In the genomic region with DNA sequence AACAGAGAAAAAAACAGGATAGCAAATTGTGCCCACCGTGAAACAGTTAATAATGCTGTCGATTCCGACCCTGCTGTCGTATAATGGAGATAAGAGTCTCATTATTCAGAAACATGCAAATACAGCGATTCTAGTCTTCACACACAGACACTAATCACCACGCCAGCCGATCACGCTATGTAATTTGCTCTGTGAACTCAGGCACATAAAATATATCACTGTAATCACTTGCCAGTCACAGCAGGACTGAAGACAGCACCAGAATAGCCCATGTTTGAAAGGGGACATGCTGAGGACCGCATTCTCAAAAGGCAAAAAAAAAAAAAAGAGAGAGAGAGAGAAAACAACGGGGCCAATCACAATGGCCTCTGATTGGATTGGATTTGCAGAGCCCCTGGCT, we compare ENCODE assay signal across 20 mouse cellular contexts. TPM values are rescaled to one million over a fixed set of nuclear protein-coding genes. Genes with fewer than 3 reads are reported as not detected.
DNase-seq lines count a peak whose midpoint lies in the region; ATAC-seq and TF ChIP-seq lines count a peak whose summit lies in the region.
"Had no signal": no experiment of that assay in that cellular context is flagged by ENCODE, and none has a peak within 500 bp of the region (broad histone marks: within the 10 kb centered on the region; RNA-seq: fewer than 3 reads in every experiment).

No protein-coding gene starts in this region.

- H3K36me3 ChIP-seq in heart, postnatal 0 days (replicated peaks; ENCODE audit: control insufficient read depth, insufficient read depth, low read length), result no peaks in the 10 kb centered on the region
- H3K36me3 ChIP-seq in forebrain, embryonic 16.5 days (ENCODE audit: control insufficient read depth, insufficient read depth), result no peaks in the 10 kb centered on the region
- H3K36me3 ChIP-seq: embryonic facial prominence, embryonic 13.5 days; G1E; limb, embryonic 12.5 days; stomach, embryonic 15.5 days had no signal

- ATAC-seq in heart, postnatal 0 days (ENCODE audit: insufficient read depth, low read depth), result no peak
- peak; percentile 88 for ATAC-seq in forebrain, embryonic 16.5 days

- peak overlapping the region; percentile 28; the same call in 1 of the 2 replicates for H3K4me2 ChIP-seq in heart, postnatal 0 days (ENCODE audit: low read depth, low read length)
- H3K4me2 ChIP-seq in forebrain, embryonic 16.5 days (ENCODE audit: low read length), result peak overlapping the region; percentile 20
- H3K4me2 ChIP-seq: embryonic facial prominence, embryonic 13.5 days; limb, embryonic 12.5 days; stomach, embryonic 15.5 days had no signal

- H3K4me3 ChIP-seq in heart, postnatal 0 days (ENCODE audit: low read depth, low read length), result no peak overlapping the region
- 0 out of 2 replicates have a peak overlapping the region, but pooled peaks have one; percentile 5 for H3K4me3 ChIP-seq in forebrain, embryonic 16.5 days (replicated peaks; ENCODE audit: low read length)
- H3K4me3 ChIP-seq in layer of hippocampus, adult 2 months, result no peak overlapping the region
- H3K4me3 ChIP-seq: embryonic facial prominence, embryonic 13.5 days; limb, embryonic 12.5 days; stomach, embryonic 15.5 days had no signal

- DNase-seq in heart, postnatal 0 days (ENCODE audit: low spot score), result no peak
- no peak for DNase-seq in heart, postnatal 36 days
- DNase-seq in mesoderm, embryonic 11.5 days (ENCODE audit: low read depth, low spot score), result peak; percentile 55
- DNase-seq in retina, embryonic 14.5 days (ENCODE audit: low spot score), result peak; percentile 58
- no peak for DNase-seq in layer of hippocampus, adult 2 months (ENCODE audit: low spot score in 2 of 2)
- no peak for DNase-seq in gastrocnemius, postnatal 14 days
- no peak for DNase-seq in adrenal gland, postnatal 36 days
- DNase-seq: B cell, adult 2 months; cerebellum, adult 2 months; layer of hippocampus, postnatal 36 days; lung, adult 2 months; thymus, postnatal 14 days had no signal

- TF ChIP-seq CTCF in heart, postnatal 0 days (IDR thresholded peaks at IDR 0.05; ENCODE audit: low read depth), result no peak
- no peak for TF ChIP-seq CTCF in layer of hippocampus, adult 2 months (conservative IDR thresholded peaks at IDR 0.05)

- no peaks in the 10 kb centered on the region for H3K27me3 ChIP-seq in heart, postnatal 0 days (ENCODE audit: control insufficient read depth, insufficient read depth, low read length)
- no peaks in the 10 kb centered on the region for H3K27me3 ChIP-seq in forebrain, embryonic 16.5 days (replicated peaks; ENCODE audit: control insufficient read depth, insufficient read depth, low read length)
- H3K27me3 ChIP-seq: embryonic facial prominence, embryonic 13.5 days; limb, embryonic 12.5 days; stomach, embryonic 15.5 days had no signal

- intact Hi-C loops in heart, postnatal 36 days (cut with DNase I), result no loop called here
- intact Hi-C loops in gastrocnemius, postnatal 14 days (cut with DNase I; ENCODE audit: low total_unique reads), result no loop called here

- no peaks in the 10 kb centered on the region for H3K9me3 ChIP-seq in heart, postnatal 0 days (replicated peaks; ENCODE audit: control insufficient read depth, low read length)
- no peaks in the 10 kb centered on the region for H3K9me3 ChIP-seq in forebrain, embryonic 16.5 days (ENCODE audit: control insufficient read depth, low read length)
- H3K9me3 ChIP-seq: embryonic facial prominence, embryonic 13.5 days; G1E; limb, embryonic 12.5 days; stomach, embryonic 15.5 days had no signal

- H3K4me1 ChIP-seq in heart, postnatal 0 days (ENCODE audit: control insufficient read depth, insufficient read depth), result peaks cover 14% of the 10 kb centered on the region
- H3K4me1 ChIP-seq in forebrain, embryonic 16.5 days (replicated peaks; ENCODE audit: control insufficient read depth, insufficient read depth, low read length), result peaks cover 22% of the 10 kb centered on the region
- H3K4me1 ChIP-seq: embryonic facial prominence, embryonic 13.5 days; stomach, embryonic 15.5 days had no signal

- WGBS in heart, postnatal 0 days, result 44% methylated on average over 10 of the region's 10 CpGs
- WGBS in forebrain, embryonic 16.5 days, result 3% methylated on average over 10 of the region's 10 CpGs

- H3K9ac ChIP-seq in heart, postnatal 0 days (replicated peaks; ENCODE audit: low read depth, low read length), result no peak overlapping the region
- 0 out of 2 replicates have a peak overlapping the region, but pooled peaks have one; percentile 2 for H3K9ac ChIP-seq in forebrain, embryonic 16.5 days (replicated peaks; ENCODE audit: low read depth, low read length)
- H3K9ac ChIP-seq: embryonic facial prominence, embryonic 13.5 days; limb, embryonic 12.5 days; stomach, embryonic 15.5 days had no signal

- H3K27ac ChIP-seq in heart, postnatal 0 days (ENCODE audit: low read depth), result no peak overlapping the region
- peak overlapping the region; percentile 81 for H3K27ac ChIP-seq in forebrain, embryonic 16.5 days (ENCODE audit: low read length)
- H3K27ac ChIP-seq in layer of hippocampus, adult 2 months, result no peak overlapping the region
- H3K27ac ChIP-seq: embryonic facial prominence, embryonic 13.5 days; limb, embryonic 12.5 days; stomach, embryonic 15.5 days had no signal

- no peak for TF ChIP-seq EP300 in heart, postnatal 0 days (IDR thresholded peaks at IDR 0.05; ENCODE audit: low read depth)

RNA-seq across cellular contexts. Expression of gene Anapc15-ps, which starts 53.6 kb away (rescaled TPM):
- total RNA-seq in heart, postnatal 0 days (2014; rRNA removed; ENCODE audit: low replicate concordance), result not detected in 2 replicates
- polyA plus RNA-seq in heart, postnatal 0 days (2015; fragmentation: Nextera tagmentation; extraction: Ambion mirVana), result not detected in 2 replicates
- not detected for total RNA-seq in heart, postnatal 36 days (2021)
- polyA plus RNA-seq in forebrain, embryonic 16.5 days (2015; fragmentation: Nextera tagmentation; extraction: Ambion mirVana), result not detected in 2 replicates
- not detected for total RNA-seq in layer of hippocampus, adult 2 months (2021)
- not detected for total RNA-seq in gastrocnemius, postnatal 14 days (2021)
- not detected for total RNA-seq in adrenal gland, postnatal 36 days (2021)
- total RNA-seq: layer of hippocampus, postnatal 36 days; neutrophil, adult 5-6 weeks had no signal
- polyA plus RNA-seq: embryonic facial prominence, embryonic 13.5 days; G1E; gonadal fat pad, adult 2 months; kidney, embryonic 16.5 days; limb, embryonic 12.5 days; lung, adult 2 months had no signal

RNA-seq across cellular contexts. Expression of gene Nudt4, which starts 55.7 kb away (rescaled TPM):
- total RNA-seq in heart, postnatal 0 days (2014; rRNA removed; ENCODE audit: low replicate concordance), result 72.2 and 74.5 TPM in 2 replicates
- polyA plus RNA-seq in heart, postnatal 0 days (2015; fragmentation: Nextera tagmentation; extraction: Ambion mirVana), result 70.0 and 81.3 TPM in 2 replicates
- 100 to 1,000 TPM; 245 to 277 TPM for total RNA-seq in heart, postnatal 36 days (2021)
- polyA plus RNA-seq in forebrain, embryonic 16.5 days (2015; fragmentation: Nextera tagmentation; extraction: Ambion mirVana), result 69.0 and 84.0 TPM in 2 replicates
- 10 to 100 TPM; 59.6 to 65.6 TPM for total RNA-seq in layer of hippocampus, adult 2 months (2021)
- 100 to 1,000 TPM; 173 to 192 TPM for total RNA-seq in gastrocnemius, postnatal 14 days (2021)
- 100 to 1,000 TPM; 145 to 149 TPM for total RNA-seq in adrenal gland, postnatal 36 days (2021)

Comparison
In these comparisons a context has a peak if more than half of its experiments do, and no peak if none do; other contexts are left out.
1. DNase-seq: peak in mesoderm, embryonic 11.5 days (single experiment) and retina, embryonic 14.5 days (single experiment); none in heart, postnatal 0 days (single experiment), heart, postnatal 36 days (0 of 2), layer of hippocampus, adult 2 months (0 of 2), gastrocnemius, postnatal 14 days (single experiment) and adrenal gland, postnatal 36 days (0 of 2).